Mouse (Mus musculus) stomach, postnatal 0 days (tissue): ENCODE data around the gene Klf9.

ENCODE experiments used
- CTCF ChIP-seq: IDR thresholded peaks from 2 replicates; pipeline ENCODE4 v1.5.1; 2016; ENCODE audit warnings: antibody characterized with exemption, low read depth, mild to moderate bottlenecking, moderate library complexity
- EP300 ChIP-seq: optimal IDR thresholded peaks from 2 replicates; pipeline ENCODE3; 2016; ENCODE audit warnings: antibody characterized with exemption

DNA sequence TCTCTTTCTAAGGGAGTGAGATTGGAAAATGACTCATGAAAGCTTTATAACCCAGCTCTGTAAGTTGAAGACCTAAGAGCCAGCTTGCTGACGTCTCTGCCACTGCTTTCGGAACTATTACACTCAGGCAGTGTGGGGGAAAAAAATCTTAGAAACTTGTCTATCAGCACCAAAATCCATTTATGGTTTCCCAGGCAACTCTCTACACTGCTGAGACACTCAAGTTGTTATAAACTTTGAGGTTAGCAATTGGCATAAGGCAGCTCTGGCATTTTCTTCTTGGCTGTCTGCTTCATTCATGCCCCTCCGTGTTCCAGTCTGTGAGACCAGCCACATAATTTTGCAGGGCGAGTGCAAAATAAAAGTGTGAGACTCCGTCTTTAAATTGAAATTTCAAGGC, 34.2 kb upstream of the Klf9 start:
- TF ChIP-seq CTCF (no peak), EP300 (no peak)
